Mouse (Mus musculus): ENCODE results near the gene Map4.

Map4 gene

DNA sequence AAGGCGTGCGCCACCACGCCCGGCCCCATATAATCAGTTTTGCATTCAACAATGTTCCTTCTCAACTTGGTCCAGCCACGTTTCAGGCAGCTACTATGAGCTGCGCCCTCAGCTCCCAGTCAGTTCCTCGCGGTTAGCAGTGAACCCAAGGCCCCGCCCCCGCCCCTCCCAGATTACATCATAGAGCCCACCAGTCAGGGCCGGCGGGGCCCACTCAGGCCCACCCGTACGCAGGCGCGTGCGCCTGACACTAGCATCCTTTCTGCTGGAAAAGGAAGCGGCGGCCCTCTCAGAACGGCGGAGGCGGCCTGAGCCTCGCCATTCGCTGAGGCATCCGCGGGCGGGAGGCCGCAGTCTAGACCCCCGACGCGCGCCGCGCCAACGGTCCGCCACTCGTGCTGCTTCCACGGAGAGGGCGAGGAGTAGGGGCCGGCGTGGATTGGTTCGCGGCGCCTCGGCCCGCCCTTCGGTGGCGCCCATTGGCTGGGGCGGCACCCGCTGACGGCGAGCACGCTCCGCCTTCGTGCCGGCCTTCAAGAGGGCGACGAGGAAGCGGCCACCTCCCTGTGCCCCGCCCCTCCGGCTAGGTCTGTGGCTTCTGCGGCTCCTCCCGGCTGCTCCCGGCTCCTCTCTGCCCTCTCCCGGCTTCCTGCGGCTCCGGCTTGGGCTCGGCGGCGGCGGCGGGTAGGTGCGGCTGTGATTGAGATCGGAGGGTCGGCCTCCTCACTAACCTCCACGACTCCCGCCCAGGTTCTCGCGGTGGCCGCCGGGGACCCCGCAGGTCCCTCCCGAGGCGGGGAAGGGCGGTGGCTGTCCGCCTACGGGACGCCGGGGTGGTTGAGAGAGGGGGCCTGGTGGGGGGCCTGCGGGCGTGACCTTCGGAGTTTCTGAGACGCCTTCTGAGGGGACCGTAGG, at the start of gene Map4:
Gene Map4 (plus strand): TSS at position 204 of the 915 bp plus-strand sequence.
- peak; percentile 97 to 98 for DNase-seq

DNA sequence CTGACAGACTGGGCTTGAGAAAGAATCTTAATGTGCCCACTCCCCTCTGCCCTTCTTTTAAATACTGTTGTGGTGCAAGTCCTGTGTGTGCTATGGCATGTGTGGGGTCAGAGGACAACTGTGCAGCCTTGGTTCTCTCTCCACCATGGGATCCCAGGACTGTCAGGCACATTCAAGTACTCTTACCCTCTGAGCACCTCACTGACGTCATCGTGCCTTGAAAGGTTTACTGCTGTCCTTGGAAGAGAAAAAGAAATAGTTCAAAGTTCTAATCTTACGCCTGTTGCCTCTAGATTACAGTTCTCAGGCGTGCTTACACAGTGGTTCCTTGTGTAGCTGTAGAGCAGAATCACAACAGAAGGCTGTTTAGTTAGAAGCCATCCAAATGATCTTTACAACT, 45.0 kb upstream of the Map4 start:
- DNase-seq, result no peak

DNA sequence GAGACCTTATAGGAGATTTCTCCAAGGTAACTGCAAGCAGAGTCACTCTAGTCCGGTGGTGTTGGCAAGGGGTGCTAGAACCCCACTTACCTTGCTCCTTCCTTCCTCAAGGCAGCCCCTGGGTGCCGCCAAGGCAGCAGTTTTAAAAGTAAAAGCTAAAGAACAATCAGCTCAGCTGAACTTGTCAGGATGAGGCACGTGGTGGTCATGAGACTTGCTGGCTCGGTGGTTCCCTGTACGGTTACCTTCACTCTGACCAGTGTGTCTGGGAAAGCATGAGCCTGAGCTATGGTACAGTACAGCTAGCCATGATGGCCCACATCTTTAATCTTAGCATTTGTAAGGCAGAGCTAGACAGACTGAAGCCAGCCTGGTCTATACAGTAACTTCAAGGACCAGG, 43.9 kb upstream of the Map4 start:
- peak; percentile 57 to 61 for DNase-seq

DNA sequence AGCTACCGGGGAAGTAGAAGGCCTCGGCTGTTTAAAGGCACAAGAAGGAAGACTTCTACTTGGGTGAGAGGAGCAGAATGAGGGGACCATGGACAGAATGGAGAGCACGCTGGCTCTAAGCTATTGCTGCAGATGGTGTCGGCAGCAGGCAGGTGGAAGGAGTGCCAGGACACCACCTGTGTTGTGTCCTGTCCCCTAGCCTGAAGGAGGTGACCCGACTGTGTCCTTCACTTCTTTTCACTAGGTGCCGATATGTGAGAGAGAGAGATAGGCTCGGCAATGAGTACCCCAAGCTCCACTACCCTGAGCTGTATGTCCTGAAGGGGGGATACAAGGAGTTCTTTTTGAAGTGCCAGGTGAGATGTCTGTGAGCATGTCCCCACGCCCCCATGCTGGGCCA, 39.8 kb upstream of the Map4 start:
- DNase-seq, result no peak

DNA sequence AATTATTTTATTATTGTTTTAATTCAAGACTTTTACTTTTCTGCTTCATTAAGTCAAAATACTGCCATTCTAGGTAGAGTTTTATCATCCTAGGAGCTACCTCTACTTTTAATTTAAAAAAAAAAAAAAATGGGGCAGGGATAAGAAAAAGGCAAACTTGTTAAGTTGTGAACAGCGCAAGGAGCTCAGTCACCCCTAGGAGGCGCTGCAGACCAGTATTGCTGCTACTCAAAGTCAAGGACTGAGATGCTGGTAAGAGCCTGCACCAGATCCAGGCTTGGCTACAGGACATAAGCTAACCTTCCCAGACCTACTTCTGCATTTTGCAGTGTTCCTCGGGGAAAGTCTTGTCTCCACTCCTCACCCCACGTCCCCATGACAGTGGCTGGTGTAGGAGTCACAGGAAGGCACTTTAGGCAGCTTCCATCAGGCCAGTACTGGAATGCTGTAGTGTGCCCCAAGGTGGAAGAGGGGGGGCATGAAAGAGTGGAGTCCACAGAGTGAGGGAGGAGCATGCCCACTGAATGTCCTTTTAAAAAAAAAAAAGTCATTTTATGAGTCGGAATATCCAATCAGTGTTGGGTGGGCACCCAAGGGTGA, 38.5 kb upstream of the Map4 start:
- DNase-seq, result peak; percentile 67 to 86

DNA sequence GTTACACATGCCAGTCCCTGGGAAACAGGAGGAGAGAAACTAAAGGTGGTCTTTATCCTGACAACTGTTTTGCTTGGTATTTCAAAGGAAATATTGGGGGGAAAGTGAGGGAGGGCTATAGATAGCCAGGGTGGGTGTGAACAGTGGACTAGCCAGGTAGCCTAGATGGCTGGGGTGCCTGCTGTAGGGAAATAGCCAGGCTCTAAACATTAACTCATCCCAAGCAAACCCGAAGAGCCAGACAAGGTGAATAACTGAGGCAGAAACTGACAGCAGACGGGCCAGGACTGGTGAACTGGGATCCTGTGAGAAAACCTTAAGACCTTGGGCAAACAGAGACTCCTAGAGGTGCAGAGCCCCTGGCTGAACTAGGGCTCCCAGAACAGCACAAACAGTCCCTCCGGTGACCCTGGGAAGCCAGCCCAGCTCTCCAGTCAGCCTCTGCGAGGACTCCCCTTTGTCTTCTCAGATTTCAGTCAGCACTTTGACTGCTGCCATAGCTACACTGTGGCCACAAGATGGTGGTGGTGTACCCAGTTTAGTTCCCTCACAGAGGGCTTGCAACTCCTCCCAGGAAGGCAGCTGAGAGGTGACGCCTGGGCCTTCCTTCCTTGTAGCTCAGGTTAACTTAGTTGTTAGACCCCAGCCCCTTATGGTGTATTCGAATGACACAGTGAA, 36.7 kb upstream of the Map4 start:
- peak; percentile 81 for DNase-seq

DNA sequence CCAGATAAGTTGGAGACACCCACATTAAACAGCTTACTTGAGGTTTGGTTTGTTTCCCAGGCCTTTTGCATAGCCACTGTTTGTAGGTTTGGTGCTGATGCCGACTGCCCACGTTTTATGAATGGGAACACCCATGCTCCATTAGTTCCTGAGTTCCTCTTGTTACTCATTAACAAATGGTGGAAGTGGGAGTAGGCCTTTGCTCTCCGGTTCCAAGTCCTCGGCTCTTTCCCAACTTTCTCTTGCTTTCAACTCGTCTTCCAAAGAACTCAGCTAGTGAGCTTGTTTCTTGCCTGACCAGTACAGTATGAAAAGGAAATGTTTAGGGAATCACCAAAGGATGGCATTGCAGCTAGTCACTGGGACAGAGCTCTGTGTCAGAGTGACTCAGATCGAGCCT, 35.7 kb upstream of the Map4 start:
- DNase-seq, result peak; percentile 83 to 92

DNA sequence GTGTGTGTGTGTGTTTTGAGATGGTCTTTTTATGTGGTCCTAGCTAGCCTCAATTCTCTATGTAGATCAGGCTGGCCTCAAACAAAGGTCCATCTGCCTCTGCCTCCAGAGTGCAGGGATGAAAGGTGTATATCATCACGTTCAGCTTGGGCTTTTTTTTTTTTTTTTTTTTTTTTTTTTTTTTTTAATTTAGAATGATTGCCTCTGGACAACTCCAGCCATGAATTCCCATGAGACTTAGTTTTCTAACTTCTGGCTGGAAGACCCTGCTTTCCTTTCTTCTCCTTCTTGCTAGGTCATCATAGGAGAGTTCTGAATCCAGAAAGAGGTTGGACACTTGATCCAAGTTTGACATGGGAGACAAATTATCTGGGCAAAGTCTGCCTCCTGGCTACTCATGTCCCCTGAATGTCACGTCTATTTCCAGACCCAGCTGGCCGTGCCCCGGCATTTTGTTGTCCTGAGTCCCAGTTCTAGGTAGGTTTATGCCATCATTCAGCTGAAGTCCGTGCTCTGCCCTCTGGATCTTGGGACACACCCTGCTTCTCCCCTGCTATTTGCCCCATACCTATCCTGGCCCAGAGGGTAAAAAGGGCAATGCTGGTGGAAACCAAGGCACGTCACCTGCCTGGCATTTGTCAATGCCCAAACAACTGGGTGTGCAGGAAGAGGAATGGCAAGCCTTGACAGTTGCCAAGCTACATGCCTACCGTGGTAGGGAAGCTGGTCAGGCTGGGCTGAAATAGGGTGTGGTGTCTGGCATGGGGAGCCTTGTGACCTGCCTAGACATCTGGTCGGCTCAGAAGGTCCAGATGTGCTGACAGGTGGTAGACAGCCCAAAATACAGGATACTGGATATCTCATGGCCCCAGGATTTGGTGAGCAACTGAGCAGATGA, 34.8 kb upstream of the Map4 start:
- peak in 1 of 2 experiments; percentile 41 for DNase-seq

DNA sequence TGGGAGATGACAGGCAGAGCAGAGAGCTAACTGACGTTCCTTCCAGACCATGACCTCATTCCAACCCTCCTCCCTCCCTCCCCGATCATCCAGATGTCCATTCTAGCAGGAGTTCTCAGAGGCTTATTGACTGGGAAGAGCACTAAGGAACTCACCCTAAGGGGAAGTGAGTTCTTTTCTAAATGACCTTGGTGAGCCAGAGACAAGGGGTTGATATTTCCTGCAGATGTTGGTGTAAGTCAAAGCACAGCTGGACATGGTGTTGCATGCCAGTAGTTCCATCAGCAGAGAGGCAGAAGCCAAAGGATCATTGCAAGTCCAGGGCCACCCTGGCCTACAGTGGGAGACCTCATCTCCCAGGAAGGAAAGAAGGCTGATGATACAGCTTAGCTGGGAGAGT, 33.2 kb upstream of the Map4 start:
- DNase-seq, result no peak

DNA sequence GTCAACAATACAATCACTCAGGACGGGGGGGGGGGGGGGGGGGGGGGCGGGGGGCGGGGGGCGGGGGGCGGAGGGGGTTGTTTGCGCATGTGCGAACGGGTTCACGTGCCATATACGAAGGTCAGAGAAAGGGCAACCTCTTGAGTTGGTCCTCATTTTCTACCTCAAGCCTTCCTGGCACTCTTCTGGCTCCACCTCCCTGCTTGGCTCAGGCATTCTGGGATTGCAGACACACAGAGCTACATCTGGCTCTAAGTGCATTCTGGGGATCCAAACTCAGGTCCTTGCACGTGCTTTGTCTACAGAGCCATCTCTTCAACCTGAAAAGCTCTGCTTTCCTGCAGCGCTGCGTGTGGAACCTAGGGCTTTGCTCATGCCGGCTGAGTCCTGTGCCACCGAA, 31.9 kb upstream of the Map4 start:
- no peak for DNase-seq

DNA sequence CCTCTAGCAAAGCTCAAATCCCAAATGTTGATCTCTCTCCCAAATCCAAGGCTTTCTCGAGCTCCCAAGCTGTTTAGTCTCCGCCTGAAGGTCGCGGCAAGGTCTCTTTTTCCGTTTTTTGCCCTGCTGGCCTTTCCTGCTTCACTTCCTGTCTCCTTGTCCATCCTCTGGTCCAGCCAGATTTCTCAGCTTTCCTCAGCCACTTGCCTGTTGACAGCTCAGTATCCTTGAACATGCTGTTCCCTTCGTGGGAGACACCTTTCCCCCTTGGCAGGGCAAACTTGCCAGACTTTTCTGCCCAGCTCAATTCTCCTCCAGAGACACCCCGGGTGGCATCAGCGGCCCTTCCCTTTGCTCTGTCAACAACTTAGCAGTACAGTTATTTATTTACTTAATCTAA, 31.5 kb upstream of the Map4 start:
- peak in 1 of 2 experiments; percentile 47 for DNase-seq

DNA sequence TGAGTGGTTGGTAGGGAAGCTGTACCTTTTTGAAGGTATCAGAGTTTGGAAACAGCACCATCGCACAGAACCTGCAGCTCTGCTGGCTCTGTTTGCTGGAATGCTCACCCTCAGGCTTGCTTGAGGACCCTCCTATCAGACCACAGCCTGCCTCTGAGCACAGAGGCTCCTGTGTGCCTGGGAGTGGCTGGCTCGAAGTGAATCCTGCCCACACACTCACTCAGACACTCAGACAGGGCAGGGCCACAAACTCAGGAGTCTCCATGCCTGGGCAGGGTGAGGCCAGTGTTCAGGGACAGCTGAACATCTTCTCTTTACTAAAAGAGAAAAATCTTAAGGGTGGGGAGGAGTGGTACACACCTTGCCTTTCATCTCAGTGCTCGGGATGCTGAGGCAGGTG, 30.7 kb upstream of the Map4 start:
- no peak for DNase-seq

DNA sequence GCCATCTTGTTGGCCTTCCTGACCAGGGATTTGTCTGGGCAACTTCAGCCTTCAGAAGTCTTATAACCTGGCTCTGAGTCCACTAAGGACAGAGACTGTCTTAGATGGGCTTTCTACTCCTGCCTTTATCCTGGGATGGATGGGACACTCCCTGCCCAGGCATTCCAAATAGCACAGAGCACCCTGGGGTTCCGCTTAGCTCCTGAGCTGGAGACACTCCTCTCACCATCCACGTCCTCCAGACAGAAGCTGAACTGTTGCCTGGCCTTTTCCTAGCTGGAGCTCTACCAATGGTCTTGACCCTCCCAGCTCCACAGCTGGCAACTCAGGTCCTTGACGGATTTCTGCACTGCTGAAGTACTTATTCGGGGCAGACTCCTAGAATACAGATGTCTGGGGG, 29.0 kb upstream of the Map4 start:
- no peak for DNase-seq

DNA sequence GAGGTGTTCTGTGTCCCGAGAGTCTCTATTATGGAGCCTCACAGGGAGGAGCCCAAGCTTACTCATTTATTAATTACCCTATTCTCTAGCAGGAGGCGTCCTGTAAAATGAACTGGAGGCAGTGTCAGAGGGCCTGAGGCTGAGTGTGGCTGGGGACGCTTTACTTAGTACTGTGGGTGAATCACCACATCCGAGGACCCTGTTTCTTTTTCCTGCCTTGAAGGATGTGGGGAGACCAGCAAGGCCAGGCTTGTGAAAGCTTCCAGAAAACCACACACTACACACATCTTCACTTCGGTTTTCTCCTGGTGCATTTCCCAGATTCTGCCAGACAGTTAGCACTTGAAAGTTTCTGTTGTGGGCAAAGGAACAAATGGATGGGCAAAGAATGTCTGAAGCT, 28.5 kb upstream of the Map4 start:
- no peak for DNase-seq

DNA sequence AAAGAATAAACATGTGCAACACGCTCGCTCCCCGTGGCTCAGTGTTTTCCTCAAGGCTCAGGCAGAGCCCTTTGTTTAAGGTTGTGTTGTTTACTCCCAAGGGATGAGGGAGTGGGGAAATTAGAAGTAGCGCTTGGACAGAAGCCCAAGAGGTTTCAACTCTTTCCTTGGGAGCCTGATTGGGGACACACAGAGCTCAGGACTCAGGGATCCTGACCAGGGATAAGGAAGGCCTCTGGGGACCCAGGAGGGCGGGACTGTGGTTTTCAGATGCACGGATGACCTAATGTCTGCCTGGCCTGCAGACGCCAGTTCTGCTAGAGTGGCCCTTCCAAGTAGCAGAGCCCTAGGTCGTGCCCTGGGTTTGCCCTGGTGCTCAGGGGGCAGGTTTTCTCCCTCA, 24.0 kb upstream of the Map4 start:
- DNase-seq, result peak; percentile 82 to 85

DNA sequence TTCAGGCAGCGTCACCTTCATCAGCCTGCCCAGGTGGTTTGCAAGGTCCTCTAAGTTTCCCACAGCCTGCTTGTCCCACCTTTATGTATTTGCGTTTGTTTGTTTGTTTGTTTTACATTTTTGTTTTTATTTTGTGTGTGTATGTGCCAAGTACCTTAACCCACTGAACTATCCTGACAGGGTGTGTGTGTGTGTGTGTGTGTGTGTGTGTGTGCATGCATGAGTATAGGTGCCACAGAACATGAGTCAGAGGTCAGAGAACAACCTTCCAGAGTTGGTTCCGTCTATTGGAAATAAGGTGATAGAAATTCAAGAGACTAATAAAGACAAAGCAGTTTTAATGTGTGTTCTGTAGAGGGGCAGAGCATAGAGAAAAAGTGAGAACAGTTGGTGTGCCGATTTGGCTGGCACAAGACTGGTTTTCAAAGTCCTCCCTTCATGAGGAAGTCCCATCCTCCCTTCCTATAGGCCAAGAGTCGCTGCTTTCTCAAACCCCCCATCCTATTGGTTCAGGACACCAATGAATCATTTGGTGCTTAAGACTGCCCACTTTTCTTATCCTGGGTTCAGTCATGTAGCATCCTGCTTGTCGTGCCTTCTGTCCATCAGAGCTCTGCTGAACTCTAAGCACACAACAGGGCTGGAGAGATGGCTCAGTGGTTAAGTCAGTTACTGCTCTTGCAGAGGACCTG, 23.3 kb upstream of the Map4 start:
- DNase-seq, result no peak

DNA sequence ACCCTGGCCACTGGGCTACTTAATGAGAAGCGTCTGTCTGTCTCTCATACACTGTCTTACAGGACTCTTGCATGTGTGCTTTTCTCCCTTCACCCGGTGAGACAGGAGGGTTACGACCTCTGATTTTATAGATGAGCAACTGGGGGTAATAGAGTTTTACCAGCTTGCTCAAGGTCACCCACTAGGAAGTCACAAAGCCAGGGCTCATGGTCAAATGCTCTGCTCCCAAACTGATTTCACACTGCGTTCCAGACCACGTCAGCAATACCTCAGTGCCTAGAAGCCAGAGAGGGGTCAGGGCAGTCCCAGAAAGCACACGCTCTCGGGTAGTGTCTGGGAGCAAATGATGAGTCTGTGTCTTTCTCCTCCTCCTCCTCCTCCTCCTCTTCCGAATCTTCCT, 22.2 kb upstream of the Map4 start:
- no peak for DNase-seq

DNA sequence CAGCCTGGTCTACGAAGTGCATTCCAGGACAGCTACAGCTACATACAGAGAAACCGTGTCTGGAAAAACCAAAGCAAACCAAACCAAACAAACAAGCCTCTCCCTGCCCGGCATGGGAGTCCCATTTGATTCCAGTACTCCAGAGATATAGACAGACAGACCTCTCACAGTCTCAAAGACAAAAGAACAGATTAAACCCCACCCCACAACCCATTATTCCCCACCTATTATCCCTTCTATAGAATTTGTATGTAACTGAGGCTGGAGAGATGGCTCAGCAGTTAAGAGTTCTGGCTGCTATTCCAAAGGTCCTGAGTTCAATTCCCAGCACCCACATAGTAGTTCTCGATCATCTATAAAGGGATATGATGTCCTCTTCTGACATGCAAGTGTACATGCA, 21.3 kb upstream of the Map4 start:
- no peak for DNase-seq

DNA sequence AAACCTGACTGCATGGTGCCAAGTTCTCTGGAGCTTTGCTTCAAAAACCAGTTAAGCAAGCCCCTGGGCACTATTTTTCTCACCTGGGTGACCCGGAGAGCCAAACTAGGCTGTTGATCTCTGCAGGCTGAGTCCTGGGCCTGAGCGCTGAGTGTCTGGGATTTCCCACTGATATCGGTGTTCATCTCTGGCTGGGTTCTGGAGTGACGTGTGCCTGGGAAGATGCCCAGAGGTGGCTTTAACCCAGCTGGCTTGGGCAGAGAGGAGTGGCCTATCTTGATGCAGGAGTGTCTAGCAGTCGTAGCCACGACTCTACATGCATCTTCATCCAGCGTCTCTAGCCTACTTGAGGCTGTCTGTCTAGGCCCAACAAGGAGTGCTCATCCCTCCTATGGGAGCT, 19.5 kb upstream of the Map4 start:
- no peak for DNase-seq

DNA sequence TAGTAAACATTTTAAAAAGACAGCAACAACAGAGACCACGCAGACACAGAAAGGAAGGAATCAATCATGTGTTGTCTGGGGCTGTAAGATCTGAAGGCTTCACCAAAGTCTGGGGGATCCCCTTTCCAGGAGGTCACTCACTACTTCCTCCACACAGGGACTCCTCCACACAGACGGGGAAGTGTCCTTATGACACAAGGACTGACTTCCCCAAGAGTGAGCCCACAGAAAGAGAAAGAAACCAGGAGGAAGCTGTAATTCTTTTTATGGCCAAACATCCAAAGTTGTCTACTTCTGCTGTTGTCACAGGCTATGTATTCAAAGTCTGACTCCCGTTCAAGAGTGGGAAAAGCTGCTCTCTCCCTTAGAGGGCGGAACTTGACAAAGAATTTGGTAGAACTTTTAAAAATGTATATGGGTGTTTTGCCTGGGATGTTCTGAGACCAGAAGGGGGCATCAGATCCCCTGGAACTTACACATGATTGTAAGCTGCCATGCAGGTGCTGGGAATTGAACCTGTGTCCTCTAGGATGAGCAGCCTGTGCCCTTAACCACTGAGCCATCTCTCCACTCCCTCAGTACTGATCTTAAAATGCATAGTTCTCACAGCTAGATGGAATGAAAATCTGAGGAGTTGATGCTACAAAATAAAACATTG, 16.9 kb upstream of the Map4 start:
- DNase-seq, result no peak

DNA sequence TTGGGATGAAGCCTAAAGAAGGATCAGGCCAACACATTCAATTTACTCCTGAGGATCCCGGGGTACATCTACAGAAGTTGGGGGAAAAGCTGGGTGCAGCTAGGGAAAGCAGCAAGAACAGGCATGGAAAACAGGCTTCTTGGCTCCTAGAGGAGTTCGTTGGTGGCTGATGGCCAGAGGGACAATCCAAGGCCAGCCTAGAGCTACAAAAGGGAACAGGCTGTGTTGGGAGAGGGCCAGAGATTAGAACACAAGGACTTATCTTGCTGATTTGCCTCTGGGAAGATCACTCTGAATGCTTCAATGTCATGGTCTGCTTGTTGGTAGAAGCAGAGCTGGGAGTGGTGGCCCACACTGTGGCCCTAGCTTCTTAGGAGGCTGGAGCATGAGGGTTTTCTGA, 13.3 kb upstream of the Map4 start:
- no peak for DNase-seq

DNA sequence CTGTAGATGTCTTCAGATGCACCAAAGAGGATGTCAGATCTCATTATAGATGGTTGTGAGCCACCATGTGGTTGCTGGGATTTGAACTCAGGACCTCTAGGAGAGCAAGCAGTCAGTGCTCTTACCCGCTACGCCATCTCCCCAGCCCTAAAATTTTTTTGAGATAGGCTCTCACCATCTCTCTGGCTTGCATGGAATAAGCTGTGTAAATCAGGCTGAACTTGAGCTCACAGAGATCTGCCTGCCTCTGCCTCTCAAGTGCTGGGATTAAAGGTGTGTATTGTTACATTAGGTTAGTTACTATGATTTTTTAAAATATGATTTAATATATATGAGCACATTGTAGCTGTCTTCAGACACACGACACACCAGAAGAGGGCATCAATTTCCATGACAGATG, 2.1 kb upstream of the Map4 start:
- DNase-seq, result no peak

Measured in kidney, adult 8-10 months (tissue).